Mouse (Mus musculus): ENCODE results near the gene Cxcl17.

- TF ChIP-seq CTCF (IDR thresholded peaks at IDR 0.05) (no peak), EP300 (IDR thresholded peaks at IDR 0.05) (no peak)
Observed at GRCm38 (mm10) chr7:25385259-25385658, 27.4 kb downstream of the Cxcl17 start.

All from lung, postnatal 0 days (tissue).